Mouse (Mus musculus) lung, postnatal 0 days (tissue): ENCODE data around the gene 4933416C03Rik.

ENCODE experiments used
- CTCF ChIP-seq: IDR thresholded peaks from 2 replicates; pipeline ENCODE4 v1.5.1; 2016; ENCODE audit warnings: antibody characterized with exemption, mild to moderate bottlenecking
- EP300 ChIP-seq: IDR thresholded peaks from 2 replicates; pipeline ENCODE4 v1.6.1; 2016; ENCODE audit warnings: antibody characterized with exemption, mild to moderate bottlenecking, control low read depth

GRCm38 (mm10) chr10:116078636-116079035 lies 35.1 kb downstream of the 4933416C03Rik start:
- TF ChIP-seq CTCF: no peak
- TF ChIP-seq EP300: no peak
